8 mouse cellular contexts compared by ENCODE assay signal in the genomic region with DNA sequence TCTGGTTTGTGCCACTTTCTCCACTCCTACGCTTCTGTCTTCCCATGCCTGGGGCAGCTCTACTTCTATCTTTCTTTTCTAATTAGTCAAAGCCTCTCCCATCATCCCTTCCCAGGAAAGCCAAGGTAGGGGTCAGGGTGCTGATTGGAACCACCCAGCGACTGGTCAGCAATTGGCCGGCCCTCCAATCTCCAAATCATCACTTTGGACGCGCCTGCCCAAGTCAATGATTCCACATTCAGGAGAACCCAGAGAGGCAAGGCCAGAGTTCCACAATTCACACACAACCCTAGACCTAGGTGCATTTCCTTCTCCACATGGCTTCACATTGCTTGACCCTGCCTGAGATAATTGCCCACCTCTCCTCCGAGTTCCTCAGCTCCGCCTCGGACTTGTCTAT. TPM values are rescaled to one million over a fixed set of nuclear protein-coding genes. Genes with fewer than 3 reads are reported as not detected.
DNase-seq lines count a peak whose midpoint lies in the region; ATAC-seq and TF ChIP-seq lines count a peak whose summit lies in the region.

No protein-coding gene starts in this region.

- no peaks in the 10 kb centered on the region for H3K27me3 ChIP-seq in heart, postnatal 0 days (ENCODE audit: control insufficient read depth, insufficient read depth, low read length)
- H3K27me3 ChIP-seq in hindbrain, embryonic 13.5 days: peaks cover 63% of the 10 kb centered on the region
- H3K27me3 ChIP-seq in liver, embryonic 16.5 days (ENCODE audit: control insufficient read depth, insufficient read depth, low read depth, low read length): peaks cover 37% of the 10 kb centered on the region

- H3K4me3 ChIP-seq in heart, postnatal 0 days (ENCODE audit: low read depth, low read length): peak overlapping the region; percentile 68
- peak overlapping the region; percentile 77 for H3K4me3 ChIP-seq in bone marrow, adult 2 months (replicated peaks; ENCODE audit: control insufficient read depth, low read depth, low read length)
- H3K4me3 ChIP-seq in hindbrain, embryonic 13.5 days: peak overlapping the region; percentile 60
- peak overlapping the region; percentile 60 for H3K4me3 ChIP-seq in liver, embryonic 16.5 days (ENCODE audit: low read depth, low read length)

- intact Hi-C loops in gastrocnemius, postnatal 36 days (cut with DNase I): loop anchor here (5.0 kb wide), 1 partner anchor 42 kb away; a partner anchor contains a TSS

- peak overlapping the region; percentile 71 for H3K9ac ChIP-seq in heart, postnatal 0 days (replicated peaks; ENCODE audit: low read depth, low read length)
- peak overlapping the region; percentile 87 for H3K9ac ChIP-seq in hindbrain, embryonic 13.5 days
- peak overlapping the region; percentile 56; the same call in 1 of the 2 replicates for H3K9ac ChIP-seq in liver, embryonic 16.5 days (ENCODE audit: low read depth, low read length)

- no peak for TF ChIP-seq POLR2A in bone marrow, adult 2 months (IDR thresholded peaks at IDR 0.05; ENCODE audit: borderline replicate concordance, control insufficient read depth, low read depth, low read length)

- no peak for TF ChIP-seq CTCF in heart, postnatal 0 days (IDR thresholded peaks at IDR 0.05; ENCODE audit: low read depth)
- no peak for TF ChIP-seq CTCF in bone marrow, adult 2 months (IDR thresholded peaks at IDR 0.05; ENCODE audit: control insufficient read depth, insufficient read depth, low read length)

- no peaks in the 10 kb centered on the region for H3K9me3 ChIP-seq in heart, postnatal 0 days (replicated peaks; ENCODE audit: control insufficient read depth, low read length)
- no peaks in the 10 kb centered on the region for H3K9me3 ChIP-seq in hindbrain, embryonic 13.5 days
- H3K9me3 ChIP-seq in liver, embryonic 16.5 days (replicated peaks; ENCODE audit: control insufficient read depth, low read length): no peaks in the 10 kb centered on the region

- no peak for ATAC-seq in heart, postnatal 0 days (ENCODE audit: insufficient read depth, low read depth)
- ATAC-seq in hindbrain, embryonic 13.5 days (ENCODE audit: low FRiP score): no peak
- no peak for ATAC-seq in liver, embryonic 16.5 days (ENCODE audit: low read depth)

- H3K4me1 ChIP-seq in heart, postnatal 0 days (ENCODE audit: control insufficient read depth, insufficient read depth): peaks cover 24% of the 10 kb centered on the region
- H3K4me1 ChIP-seq in bone marrow, adult 2 months (ENCODE audit: control insufficient read depth, insufficient read depth, low read length): peaks cover 4% of the 10 kb centered on the region
- peaks cover 34% of the 10 kb centered on the region for H3K4me1 ChIP-seq in hindbrain, embryonic 13.5 days (replicated peaks)
- peaks cover 16% of the 10 kb centered on the region for H3K4me1 ChIP-seq in liver, embryonic 16.5 days (ENCODE audit: control insufficient read depth, low read depth, low read length)

- WGBS in heart, postnatal 0 days: 27% methylated on average over 8 of the region's 8 CpGs
- 22% methylated on average over 8 of the region's 8 CpGs for WGBS in bone marrow, adult 2 months
- 19% methylated on average over 8 of the region's 8 CpGs for WGBS in hindbrain, embryonic 13.5 days
- WGBS in liver, embryonic 16.5 days (ENCODE audit: insufficient replicate concordance): 23% methylated on average over 8 of the region's 8 CpGs

- no peaks in the 10 kb centered on the region for H3K36me3 ChIP-seq in heart, postnatal 0 days (replicated peaks; ENCODE audit: control insufficient read depth, insufficient read depth, low read length)
- H3K36me3 ChIP-seq in hindbrain, embryonic 13.5 days: no peaks in the 10 kb centered on the region
- H3K36me3 ChIP-seq in liver, embryonic 16.5 days (ENCODE audit: control insufficient read depth, insufficient read depth): no peaks in the 10 kb centered on the region

- H3K27ac ChIP-seq in heart, postnatal 0 days (ENCODE audit: low read depth): peak overlapping the region; percentile 82
- H3K27ac ChIP-seq in bone marrow, adult 2 months (ENCODE audit: control insufficient read depth, insufficient read depth, low read depth, low read length, poor library complexity): peak overlapping the region; percentile 97
- no peak overlapping the region; the same call in 1 of the 2 replicates for H3K27ac ChIP-seq in hindbrain, embryonic 13.5 days
- peak overlapping the region; percentile 22; the same call in 1 of the 2 replicates for H3K27ac ChIP-seq in liver, embryonic 16.5 days (ENCODE audit: low read length)

- H3K4me2 ChIP-seq in heart, postnatal 0 days (ENCODE audit: low read depth, low read length): peak overlapping the region; percentile 88
- H3K4me2 ChIP-seq in hindbrain, embryonic 13.5 days: peak overlapping the region; percentile 94
- peak overlapping the region; percentile 66 for H3K4me2 ChIP-seq in liver, embryonic 16.5 days (ENCODE audit: low read depth, low read length)

- no peak for DNase-seq in heart, postnatal 0 days (ENCODE audit: low spot score)
- no peak for DNase-seq in heart, adult 8-10 months (ENCODE audit: low spot score)
- no peak for DNase-seq in right cerebral cortex, postnatal 10 days (ENCODE audit: low spot score in 2 of 2)
- DNase-seq in embryo, embryonic 10 days (ENCODE audit: low spot score): no peak
- DNase-seq in gastrocnemius, postnatal 36 days: no peak

- TF ChIP-seq EP300 in heart, postnatal 0 days (IDR thresholded peaks at IDR 0.05; ENCODE audit: low read depth): no peak

RNA-seq across cellular contexts. Expression of a gene that starts 0.4 kb away (rescaled TPM):
- total RNA-seq in heart, postnatal 0 days (2014; rRNA removed; ENCODE audit: low replicate concordance): 4.8 and 6.8 TPM in 2 replicates
- 4.8 and 5.2 TPM in 2 replicates for polyA plus RNA-seq in heart, postnatal 0 days (2015; fragmentation: Nextera tagmentation; extraction: Ambion mirVana)
- total RNA-seq in heart, adult 8-10 months (2022): 10 to 100 TPM; 11.3 to 12.9 (median 12.6) TPM
- polyA plus RNA-seq in bone marrow, adult 2 months (2011; ENCODE audit: insufficient read depth, insufficient read length, low replicate concordance, missing spikeins): 19.2 and 41.7 TPM in 2 replicates
- 6.5 and 7.0 TPM in 2 replicates for polyA plus RNA-seq in hindbrain, embryonic 13.5 days (2015; fragmentation: Nextera tagmentation; extraction: Ambion mirVana)
- 2.6 and 3.0 TPM in 2 replicates for polyA plus RNA-seq in liver, embryonic 16.5 days (2015; fragmentation: Nextera tagmentation; extraction: Ambion mirVana)
- 1 to 10 TPM; 7.7 to 9.8 TPM for total RNA-seq in gastrocnemius, postnatal 36 days (2021)

RNA-seq across cellular contexts. Expression of a gene that starts 3.5 kb away (rescaled TPM):
- 37.1 and 49.2 TPM in 2 replicates for total RNA-seq in heart, postnatal 0 days (2014; rRNA removed; ENCODE audit: low replicate concordance)
- 13.7 and 16.5 TPM in 2 replicates for polyA plus RNA-seq in heart, postnatal 0 days (2015; fragmentation: Nextera tagmentation; extraction: Ambion mirVana)
- 10 to 100 TPM in 1 of 4 experiments, 1 to 10 TPM in 3; 7.9 to 11.1 (median 9.4) TPM for total RNA-seq in heart, adult 8-10 months (2022)
- polyA plus RNA-seq in bone marrow, adult 2 months (2011; ENCODE audit: insufficient read depth, insufficient read length, low replicate concordance, missing spikeins): 58.3 and 76.9 TPM in 2 replicates
- 46.5 and 50.0 TPM in 2 replicates for polyA plus RNA-seq in hindbrain, embryonic 13.5 days (2015; fragmentation: Nextera tagmentation; extraction: Ambion mirVana)
- polyA plus RNA-seq in liver, embryonic 16.5 days (2015; fragmentation: Nextera tagmentation; extraction: Ambion mirVana): 11.9 and 13.5 TPM in 2 replicates
- 10 to 100 TPM in 1 of 2 experiments, 1 to 10 TPM in 1; 8.8 to 11.7 TPM for total RNA-seq in gastrocnemius, postnatal 36 days (2021)

RNA-seq across cellular contexts. Expression of a gene that starts 39.4 kb away (rescaled TPM):
- total RNA-seq in heart, postnatal 0 days (2014; rRNA removed; ENCODE audit: low replicate concordance): 71.8 and 74.7 TPM in 2 replicates
- polyA plus RNA-seq in heart, postnatal 0 days (2015; fragmentation: Nextera tagmentation; extraction: Ambion mirVana): 50.9 and 53.0 TPM in 2 replicates
- total RNA-seq in heart, adult 8-10 months (2022): 1 to 10 TPM; 8.0 to 8.8 (median 8.5) TPM
- 60.6 and 62.9 TPM in 2 replicates for polyA plus RNA-seq in bone marrow, adult 2 months (2011; ENCODE audit: insufficient read depth, insufficient read length, low replicate concordance, missing spikeins)
- polyA plus RNA-seq in hindbrain, embryonic 13.5 days (2015; fragmentation: Nextera tagmentation; extraction: Ambion mirVana): 26.0 and 26.7 TPM in 2 replicates
- polyA plus RNA-seq in liver, embryonic 16.5 days (2015; fragmentation: Nextera tagmentation; extraction: Ambion mirVana): 50.8 and 53.8 TPM in 2 replicates
- total RNA-seq in gastrocnemius, postnatal 36 days (2021): 1 to 10 TPM; 4.6 to 5.5 TPM

RNA-seq across cellular contexts. Expression of a gene that starts 40.2 kb away (rescaled TPM):
- total RNA-seq in heart, postnatal 0 days (2014; rRNA removed; ENCODE audit: low replicate concordance): 7.7 and 23.2 TPM in 2 replicates
- polyA plus RNA-seq in heart, postnatal 0 days (2015; fragmentation: Nextera tagmentation; extraction: Ambion mirVana): 2.0 and 3.0 TPM in 2 replicates
- total RNA-seq in heart, adult 8-10 months (2022): under 1 TPM; 0.29 to 0.79 (median 0.44) TPM
- polyA plus RNA-seq in bone marrow, adult 2 months (2011; ENCODE audit: insufficient read depth, insufficient read length, low replicate concordance, missing spikeins): 1.4 TPM in 1 of 2 replicates, not detected in the other
- 0.32 and 0.70 TPM in 2 replicates for polyA plus RNA-seq in hindbrain, embryonic 13.5 days (2015; fragmentation: Nextera tagmentation; extraction: Ambion mirVana)
- 0.43 and 0.59 TPM in 2 replicates for polyA plus RNA-seq in liver, embryonic 16.5 days (2015; fragmentation: Nextera tagmentation; extraction: Ambion mirVana)
- total RNA-seq in gastrocnemius, postnatal 36 days (2021): under 1 TPM in 1 of 2 experiments, not detected in 1; 0.22 TPM

RNA-seq across cellular contexts. Expression of a gene that starts 46.5 kb away (rescaled TPM):
- total RNA-seq in heart, postnatal 0 days (2014; rRNA removed; ENCODE audit: low replicate concordance): 5.1 and 9.0 TPM in 2 replicates
- polyA plus RNA-seq in heart, postnatal 0 days (2015; fragmentation: Nextera tagmentation; extraction: Ambion mirVana): 1.00 and 1.5 TPM in 2 replicates
- 1 to 10 TPM; 2.2 to 2.8 (median 2.5) TPM for total RNA-seq in heart, adult 8-10 months (2022)
- polyA plus RNA-seq in bone marrow, adult 2 months (2011; ENCODE audit: insufficient read depth, insufficient read length, low replicate concordance, missing spikeins): 2.4 and 5.1 TPM in 2 replicates
- 0.51 and 0.71 TPM in 2 replicates for polyA plus RNA-seq in hindbrain, embryonic 13.5 days (2015; fragmentation: Nextera tagmentation; extraction: Ambion mirVana)
- 10.4 and 10.6 TPM in 2 replicates for polyA plus RNA-seq in liver, embryonic 16.5 days (2015; fragmentation: Nextera tagmentation; extraction: Ambion mirVana)
- total RNA-seq in gastrocnemius, postnatal 36 days (2021): 1 to 10 TPM in 1 of 2 experiments, under 1 TPM in 1; 0.92 to 2.6 TPM
